In genomic region chr17:27940352-27940751, GRCm38 (mm10) we compare ENCODE assay signal across 12 mouse cellular contexts. TPM values are rescaled to one million over a fixed set of nuclear protein-coding genes. Genes with fewer than 3 reads are reported as not detected.
DNase-seq lines count a peak whose midpoint lies in the region; ATAC-seq and TF ChIP-seq lines count a peak whose summit lies in the region.
"Had no signal": no experiment of that assay in that cellular context is flagged by ENCODE, and none has a peak within 500 bp of the region (broad histone marks: within the 10 kb centered on the region; RNA-seq: fewer than 3 reads in every experiment).

No protein-coding gene starts in this region.

- 86% methylated on average over 4 of the region's 4 CpGs for WGBS in heart, embryonic 11.5 days (ENCODE audit: insufficient replicate concordance)
- 27% methylated on average over 4 of the region's 4 CpGs for WGBS in limb, embryonic 11.5 days
- WGBS in stomach, postnatal 0 days = 32% methylated on average over 4 of the region's 4 CpGs

- TF ChIP-seq EP300 in stomach, postnatal 0 days (optimal IDR thresholded peaks at IDR 0.05) = no peak

- no peak for ATAC-seq in heart, embryonic 11.5 days (replicated peaks; ENCODE audit: insufficient number of reproducible peaks, low FRiP score, low TSS enrichment)
- ATAC-seq in limb, embryonic 11.5 days (ENCODE audit: insufficient number of reproducible peaks, low FRiP score, low TSS enrichment, low read depth) = no peak
- no peak for ATAC-seq in stomach, postnatal 0 days (ENCODE audit: low FRiP score, low TSS enrichment)
- ATAC-seq in activated CD4-positive, CD25-positive, alpha-beta regulatory T cell, adult 4 months = no peak
- ATAC-seq: liver, embryonic 12.5 days had no signal

- no peak overlapping the region for H3K4me2 ChIP-seq in heart, embryonic 11.5 days
- H3K4me2 ChIP-seq in limb, embryonic 11.5 days (ENCODE audit: low read depth, severe bottlenecking) = no peak overlapping the region
- H3K4me2 ChIP-seq in stomach, postnatal 0 days (replicated peaks; ENCODE audit: low read depth) = no peak overlapping the region
- H3K4me2 ChIP-seq: liver, embryonic 12.5 days had no signal

- no peaks in the 10 kb centered on the region for H3K27me3 ChIP-seq in heart, embryonic 11.5 days (ENCODE audit: control insufficient read depth, insufficient read depth, low read length)
- H3K27me3 ChIP-seq in limb, embryonic 11.5 days (ENCODE audit: control insufficient read depth, insufficient read depth, low read length) = no peaks in the 10 kb centered on the region
- H3K27me3 ChIP-seq in stomach, postnatal 0 days (ENCODE audit: control insufficient read depth, insufficient read depth, low read length) = no peaks in the 10 kb centered on the region
- H3K27me3 ChIP-seq: CH12.LX; liver, embryonic 12.5 days had no signal

- peak overlapping the region; percentile 7; the same call in 1 of the 2 replicates for H3K27ac ChIP-seq in heart, embryonic 11.5 days (ENCODE audit: low read depth, low read length)
- peak overlapping the region; percentile 61 for H3K27ac ChIP-seq in limb, embryonic 11.5 days (replicated peaks; ENCODE audit: low read depth, low read length)
- peak overlapping the region; percentile 56 for H3K27ac ChIP-seq in stomach, postnatal 0 days (replicated peaks)
- H3K27ac ChIP-seq: liver, embryonic 12.5 days had no signal

- no peaks in the 10 kb centered on the region for H3K36me3 ChIP-seq in heart, embryonic 11.5 days (ENCODE audit: control insufficient read depth, insufficient read depth, low read length)
- H3K36me3 ChIP-seq in limb, embryonic 11.5 days (ENCODE audit: control insufficient read depth, insufficient read depth, low read length) = no peaks in the 10 kb centered on the region
- no peaks in the 10 kb centered on the region for H3K36me3 ChIP-seq in stomach, postnatal 0 days (ENCODE audit: control insufficient read depth, insufficient read depth, low read length)
- H3K36me3 ChIP-seq: liver, embryonic 12.5 days had no signal

- TF ChIP-seq CTCF in stomach, postnatal 0 days (IDR thresholded peaks at IDR 0.05; ENCODE audit: low read depth) = no peak

- peaks cover 36% of the 10 kb centered on the region for H3K4me1 ChIP-seq in heart, embryonic 11.5 days (ENCODE audit: control insufficient read depth, insufficient read depth, low read length)
- peaks cover 45% of the 10 kb centered on the region for H3K4me1 ChIP-seq in limb, embryonic 11.5 days (ENCODE audit: control insufficient read depth, insufficient read depth, low read length)
- peaks cover 8% of the 10 kb centered on the region for H3K4me1 ChIP-seq in stomach, postnatal 0 days (replicated peaks; ENCODE audit: control insufficient read depth, insufficient read depth)

- no peak overlapping the region for H3K9ac ChIP-seq in heart, embryonic 11.5 days (ENCODE audit: low read depth, low read length)
- peak overlapping the region; percentile 22; the same call in 1 of the 2 replicates for H3K9ac ChIP-seq in limb, embryonic 11.5 days (ENCODE audit: low read length)
- no peak overlapping the region for H3K9ac ChIP-seq in stomach, postnatal 0 days (ENCODE audit: low read length)
- H3K9ac ChIP-seq: liver, embryonic 12.5 days had no signal

- H3K9me3 ChIP-seq in heart, embryonic 11.5 days (replicated peaks; ENCODE audit: control insufficient read depth, low read length) = no peaks in the 10 kb centered on the region
- H3K9me3 ChIP-seq in limb, embryonic 11.5 days (ENCODE audit: control insufficient read depth, low read length) = no peaks in the 10 kb centered on the region
- no peaks in the 10 kb centered on the region for H3K9me3 ChIP-seq in stomach, postnatal 0 days (ENCODE audit: control insufficient read depth, low read length)
- H3K9me3 ChIP-seq: liver, embryonic 12.5 days had no signal

- H3K4me3 ChIP-seq in heart, embryonic 11.5 days (ENCODE audit: low read depth, low read length) = no peak overlapping the region
- H3K4me3 ChIP-seq in limb, embryonic 11.5 days (ENCODE audit: low read depth, low read length) = no peak overlapping the region
- H3K4me3 ChIP-seq in stomach, postnatal 0 days (ENCODE audit: low read depth, low read length) = no peak overlapping the region
- H3K4me3 ChIP-seq: liver, embryonic 12.5 days had no signal

- DNase-seq in heart, postnatal 4 days = no peak
- DNase-seq in ovary, postnatal 36 days (ENCODE audit: low spot score) = peak; percentile 42
- no peak for DNase-seq in ovary, postnatal 14 days (ENCODE audit: low spot score)
- DNase-seq in limb, embryonic 11.5 days (ENCODE audit: low spot score) = peak; percentile 50
- DNase-seq in stomach, postnatal 0 days (ENCODE audit: low spot score) = no peak
- DNase-seq in embryo, embryonic 10 days (ENCODE audit: low spot score) = no peak
- DNase-seq: cerebellum, postnatal 25 days; kidney, postnatal 25 days had no signal

RNA-seq across cellular contexts. Expression of gene Taf11, which starts 30.7 kb away (rescaled TPM):
- 50.4 and 53.0 TPM in 2 replicates for polyA plus RNA-seq in heart, embryonic 11.5 days (2014; fragmentation: Nextera tagmentation; extraction: Ambion mirVana)
- 10 to 100 TPM; 28.5 to 29.3 TPM for total RNA-seq in heart, postnatal 4 days (2021)
- 104 and 109 TPM in 2 replicates for polyA plus RNA-seq in limb, embryonic 11.5 days (2014; fragmentation: Nextera tagmentation; extraction: Ambion mirVana)
- 33.4 and 34.0 TPM in 2 replicates for polyA plus RNA-seq in stomach, postnatal 0 days (2015; fragmentation: Nextera tagmentation; extraction: Ambion mirVana)
- 10 to 100 TPM; 32.9 to 39.6 TPM for polyA plus RNA-seq in activated CD4-positive, CD25-positive, alpha-beta regulatory T cell, adult 4 months (2017; shearing (Covaris generic))

RNA-seq across cellular contexts. Expression of gene Anks1, which starts 31.2 kb away (rescaled TPM):
- polyA plus RNA-seq in heart, embryonic 11.5 days (2014; fragmentation: Nextera tagmentation; extraction: Ambion mirVana) = 5.5 and 6.9 TPM in 2 replicates
- 10 to 100 TPM; 54.2 to 59.2 TPM for total RNA-seq in heart, postnatal 4 days (2021)
- 12.1 and 13.4 TPM in 2 replicates for polyA plus RNA-seq in limb, embryonic 11.5 days (2014; fragmentation: Nextera tagmentation; extraction: Ambion mirVana)
- 7.8 and 8.3 TPM in 2 replicates for polyA plus RNA-seq in stomach, postnatal 0 days (2015; fragmentation: Nextera tagmentation; extraction: Ambion mirVana)
- polyA plus RNA-seq in activated CD4-positive, CD25-positive, alpha-beta regulatory T cell, adult 4 months (2017; shearing (Covaris generic)) = 1 to 10 TPM; 2.5 to 3.7 TPM

Comparison
In these comparisons a context has a peak if more than half of its experiments do, and no peak if none do; other contexts are left out.
1. DNase-seq: peak in ovary, postnatal 36 days (single experiment) and limb, embryonic 11.5 days (single experiment); none in heart, postnatal 4 days (single experiment), ovary, postnatal 14 days (single experiment), stomach, postnatal 0 days (single experiment) and embryo, embryonic 10 days (single experiment).
2. H3K27ac ChIP-seq: peak in every context shown above with its lines; median percentile 61 in limb, embryonic 11.5 days; 56 in stomach, postnatal 0 days; 7 in heart, embryonic 11.5 days.